Mouse (Mus musculus): ENCODE data around the gene Pacs2. TPM values are rescaled to one million over a fixed set of nuclear protein-coding genes. Genes with fewer than 3 reads are reported as not detected.
A peak's percentile ranks its signal among the peaks of the same experiment; 100 is the strongest.

The Pacs2 gene
- polyA plus RNA-seq, 1 experiment: 8.7 TPM

DNA sequence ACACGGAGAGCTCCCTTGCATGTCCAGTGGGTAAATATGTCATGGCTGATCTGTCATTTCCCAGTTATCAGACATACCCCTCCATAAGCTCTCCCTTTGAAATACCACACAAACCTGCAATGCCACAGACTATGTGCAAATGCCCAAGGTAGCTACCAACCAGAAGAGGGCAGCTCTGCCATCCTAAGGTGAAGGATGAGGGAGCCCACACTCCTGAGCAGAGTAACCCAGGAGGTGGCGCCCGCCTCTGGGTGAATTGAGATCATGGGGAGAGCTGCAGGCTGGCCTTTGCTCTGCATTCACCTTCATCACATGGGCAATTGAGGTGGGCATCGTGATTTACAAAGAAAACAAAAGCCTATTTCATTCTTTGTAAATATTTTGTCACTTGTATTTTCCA is 9.3 kb upstream of the Pacs2 start:
- Histone ChIP-seq H3K27me3 (replicated peaks) (peaks cover 60% of the 10 kb centered on the region), H3K9me3 (no peaks in the 10 kb centered on the region), H3K4me3 (replicated peaks) (no peak overlapping the region), H3K4me1 (peaks cover 15% of the 10 kb centered on the region), H3K36me3 (replicated peaks; ENCODE audit: low read length) (no peaks in the 10 kb centered on the region)
- TF ChIP-seq GATA1 (IDR thresholded peaks at IDR 0.05; ENCODE audit: borderline replicate concordance, low read length): no peak
- TF ChIP-seq FLI1 (IDR thresholded peaks at IDR 0.05; ENCODE audit: low read length): no peak

DNA sequence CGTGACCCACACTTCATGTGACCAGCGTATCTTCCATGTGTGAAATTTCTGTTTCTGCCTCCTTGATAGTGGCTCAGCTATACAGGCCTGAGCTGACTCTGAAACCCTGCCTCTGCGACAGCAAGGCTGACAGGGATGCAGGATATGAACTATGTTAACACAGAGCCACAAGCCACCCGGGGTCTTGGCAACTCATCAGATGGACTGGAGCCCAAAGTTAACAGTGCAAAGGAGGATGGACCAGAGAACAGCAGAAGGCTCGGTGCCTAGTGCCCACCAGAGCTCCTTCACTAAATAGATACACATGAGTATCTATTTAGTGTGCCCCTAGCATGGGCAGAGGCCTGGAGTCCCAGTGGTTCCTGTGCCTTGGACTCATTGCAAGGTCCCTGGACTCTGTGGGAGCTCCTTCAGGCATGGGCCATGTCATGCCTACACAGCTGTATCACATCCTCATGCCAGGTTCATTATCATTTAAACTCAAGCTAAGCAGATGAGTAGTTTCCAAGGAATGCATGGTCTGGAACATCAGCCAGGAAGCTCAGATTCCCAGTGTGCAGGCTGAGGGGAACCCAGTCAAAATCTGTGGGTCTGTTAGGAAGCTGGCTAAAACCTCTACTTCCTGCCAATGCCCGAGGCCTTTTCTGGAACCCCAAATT is 2.5 kb upstream of the Pacs2 start:
- H3K9me3 ChIP-seq: no peaks in the 10 kb centered on the region
- no peaks in the 10 kb centered on the region for H3K36me3 ChIP-seq (replicated peaks; ENCODE audit: low read length)
- peak overlapping the region; percentile 14 for H3K4me3 ChIP-seq (replicated peaks)
- no peak for TF ChIP-seq GATA1 (IDR thresholded peaks at IDR 0.05; ENCODE audit: borderline replicate concordance, low read length)
- no peak for TF ChIP-seq FLI1 (IDR thresholded peaks at IDR 0.05; ENCODE audit: low read length)
- peaks cover 53% of the 10 kb centered on the region for H3K27me3 ChIP-seq (replicated peaks)
- peaks cover 50% of the 10 kb centered on the region for H3K4me1 ChIP-seq

DNA sequence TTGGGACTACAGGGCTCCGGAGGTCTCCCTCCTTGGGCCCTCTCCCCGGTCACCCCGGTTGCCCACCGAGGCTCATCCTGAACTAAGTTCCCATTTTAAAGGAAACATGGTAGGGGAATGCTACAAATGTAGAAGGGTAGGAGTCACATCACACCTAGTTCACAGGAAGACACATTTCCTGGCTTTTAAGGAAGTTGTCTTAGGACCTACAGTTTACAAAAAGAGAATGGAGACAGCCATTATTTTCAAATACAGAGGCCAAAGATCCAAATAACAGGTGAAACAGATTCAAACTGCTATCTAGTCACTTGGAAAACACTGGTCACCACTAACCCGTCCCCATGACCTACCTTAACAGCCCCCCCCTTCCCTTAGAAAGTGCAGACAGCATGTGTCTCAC is 1.9 kb upstream of the Pacs2 start:
- Histone ChIP-seq H3K4me3 (replicated peaks) (peak overlapping the region; percentile 8), H3K27me3 (replicated peaks) (peaks cover 52% of the 10 kb centered on the region), H3K36me3 (replicated peaks; ENCODE audit: low read length) (no peaks in the 10 kb centered on the region), H3K4me1 (peaks cover 56% of the 10 kb centered on the region), H3K9me3 (no peaks in the 10 kb centered on the region)
- TF ChIP-seq FLI1 (IDR thresholded peaks at IDR 0.05; ENCODE audit: low read length): no peak
- TF ChIP-seq GATA1 (IDR thresholded peaks at IDR 0.05; ENCODE audit: borderline replicate concordance, low read length): no peak

DNA sequence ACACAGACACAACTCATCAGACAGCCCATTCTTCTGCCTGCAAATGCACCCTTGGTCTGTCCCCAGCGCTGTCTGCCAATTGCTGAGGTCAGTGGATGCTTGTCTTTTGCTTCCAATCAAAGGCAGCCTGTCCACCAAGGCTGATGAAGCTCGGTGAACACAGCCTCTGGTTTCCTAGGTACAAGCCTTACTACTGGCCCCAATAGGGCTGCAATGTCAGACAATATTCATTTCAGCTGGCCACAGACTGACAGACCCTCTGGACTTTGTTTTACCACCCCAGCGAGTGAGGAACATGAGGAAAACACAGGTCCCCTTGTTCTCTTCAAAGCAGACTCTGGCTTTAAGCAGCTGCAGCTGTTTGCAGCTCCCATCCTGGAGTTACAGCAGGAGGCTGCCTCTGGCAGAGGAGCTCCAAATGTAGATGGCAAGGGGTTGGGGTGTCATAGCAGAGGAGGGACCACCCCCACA is 1.3 kb upstream of the Pacs2 start:
- no peaks in the 10 kb centered on the region for H3K9me3 ChIP-seq
- H3K4me3 ChIP-seq (replicated peaks): peak overlapping the region; percentile 100
- TF ChIP-seq FLI1 (IDR thresholded peaks at IDR 0.05; ENCODE audit: low read length): no peak
- TF ChIP-seq GATA1 (IDR thresholded peaks at IDR 0.05; ENCODE audit: borderline replicate concordance, low read length): no peak
- H3K36me3 ChIP-seq (replicated peaks; ENCODE audit: low read length): no peaks in the 10 kb centered on the region
- H3K4me1 ChIP-seq: peaks cover 60% of the 10 kb centered on the region
- H3K27me3 ChIP-seq (replicated peaks): peaks cover 48% of the 10 kb centered on the region

DNA sequence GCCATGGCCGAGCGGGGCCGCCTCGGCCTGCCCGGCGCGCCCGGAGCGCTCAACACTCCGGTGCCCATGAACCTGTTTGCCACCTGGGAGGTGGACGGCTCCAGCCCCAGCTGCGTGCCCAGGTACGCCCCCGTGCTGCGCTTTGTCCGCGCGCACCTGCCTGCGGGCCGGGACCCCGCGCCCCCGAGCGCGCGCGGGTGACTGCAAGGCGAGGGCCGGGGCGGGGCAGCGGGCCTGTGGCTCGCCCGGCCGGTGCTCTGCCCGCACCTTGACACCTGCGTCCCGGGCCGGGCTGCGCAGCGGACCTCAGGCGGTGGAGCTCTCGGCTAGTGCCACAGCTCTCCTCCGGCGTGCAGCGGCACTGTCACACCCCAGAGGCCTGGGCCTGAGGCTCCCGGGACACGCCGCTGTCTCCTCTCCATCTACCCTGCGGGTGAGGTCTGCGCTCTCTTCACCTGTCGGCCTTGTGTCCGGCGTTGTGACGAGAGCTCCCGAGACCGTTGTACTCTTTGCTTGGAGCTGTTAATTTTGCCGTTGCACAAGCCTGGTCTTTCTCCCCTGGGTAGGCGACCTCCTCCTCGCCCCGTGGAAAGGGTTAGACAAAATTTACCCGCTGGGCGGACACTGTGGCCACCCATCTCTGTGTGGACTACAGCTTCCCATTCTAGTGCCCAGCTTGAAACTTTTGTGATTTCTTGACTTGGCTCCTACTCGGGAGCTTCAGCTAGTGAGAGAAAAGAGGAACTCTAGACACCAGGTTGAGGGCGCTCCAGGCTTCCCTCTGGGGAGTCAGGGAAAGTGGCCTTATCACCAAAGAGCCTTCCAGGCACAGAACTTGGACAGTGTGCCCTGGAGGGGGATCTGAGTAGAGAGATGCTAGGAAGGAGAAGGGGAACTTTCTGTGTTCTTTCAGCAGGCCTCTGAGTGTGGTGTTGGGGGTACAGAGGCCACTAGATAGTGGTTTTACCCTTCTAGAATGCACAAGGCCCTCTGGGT is 551 bp downstream of the Pacs2 start:
- Histone ChIP-seq H3K27me3 (replicated peaks) (peaks cover 33% of the 10 kb centered on the region), H3K36me3 (replicated peaks; ENCODE audit: low read length) (no peaks in the 10 kb centered on the region), H3K4me1 (peaks cover 60% of the 10 kb centered on the region), H3K4me3 (replicated peaks) (peak overlapping the region; percentile 100), H3K9me3 (no peaks in the 10 kb centered on the region)
- TF ChIP-seq FLI1 (IDR thresholded peaks at IDR 0.05; ENCODE audit: low read length): no peak

DNA sequence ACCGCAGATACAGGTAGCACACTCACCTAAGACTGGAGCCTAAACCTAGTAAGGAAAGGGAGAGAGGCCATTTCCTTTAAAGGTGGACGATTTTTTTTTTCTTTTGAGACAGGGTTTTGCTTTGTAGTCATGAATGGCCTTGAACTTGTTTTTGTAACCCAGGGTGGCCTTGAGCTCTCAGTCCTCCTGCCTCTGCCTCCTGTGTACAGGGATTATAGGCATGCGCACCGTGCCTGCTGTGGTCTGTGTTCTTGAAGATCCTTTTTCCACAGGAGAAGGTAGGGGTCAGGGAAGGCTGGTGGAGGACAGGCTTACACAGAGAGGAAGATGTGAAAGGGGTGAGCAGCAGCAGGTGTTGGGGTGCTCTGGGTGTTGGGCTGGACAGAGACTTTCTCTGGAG is 1.6 kb downstream of the Pacs2 start:
- TF ChIP-seq GATA1 (IDR thresholded peaks at IDR 0.05; ENCODE audit: borderline replicate concordance, low read length) (no peak), FLI1 (IDR thresholded peaks at IDR 0.05; ENCODE audit: low read length) (no peak)

DNA sequence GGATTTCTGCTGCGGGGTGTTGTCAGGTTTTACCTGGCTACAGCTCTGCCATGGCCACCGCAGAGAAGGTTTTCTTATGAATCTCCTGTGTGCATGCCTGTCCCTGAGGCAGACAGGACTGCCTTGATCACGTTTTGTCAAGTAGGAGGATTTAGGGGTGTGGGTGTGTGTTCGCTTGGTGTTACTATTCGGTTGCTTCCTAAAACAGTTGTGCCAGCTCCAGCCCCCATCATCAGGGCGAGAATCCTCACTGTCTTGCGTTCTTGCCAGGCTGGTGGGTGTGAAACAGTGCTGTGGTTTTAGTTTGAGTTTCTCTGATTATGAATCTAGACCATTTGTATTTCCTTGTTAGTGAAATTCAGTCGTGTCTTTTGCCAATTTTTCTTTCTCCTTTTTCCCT is 2.7 kb downstream of the Pacs2 start:
- TF ChIP-seq FLI1 (IDR thresholded peaks at IDR 0.05; ENCODE audit: low read length) (no peak), GATA1 (IDR thresholded peaks at IDR 0.05; ENCODE audit: borderline replicate concordance, low read length) (no peak)
- Histone ChIP-seq H3K4me1 (peaks cover 53% of the 10 kb centered on the region), H3K4me3 (replicated peaks) (no peak overlapping the region), H3K9me3 (no peaks in the 10 kb centered on the region), H3K27me3 (replicated peaks) (peaks cover 27% of the 10 kb centered on the region), H3K36me3 (replicated peaks; ENCODE audit: low read length) (no peaks in the 10 kb centered on the region)

More for the DNA sequence above, 1.6 kb downstream of the Pacs2 start:
- H3K4me3 ChIP-seq (replicated peaks): peak overlapping the region; percentile 48
- no peaks in the 10 kb centered on the region for H3K36me3 ChIP-seq (replicated peaks; ENCODE audit: low read length)
- H3K9me3 ChIP-seq: no peaks in the 10 kb centered on the region
- H3K4me1 ChIP-seq: peaks cover 60% of the 10 kb centered on the region
- peaks cover 33% of the 10 kb centered on the region for H3K27me3 ChIP-seq (replicated peaks)

DNA sequence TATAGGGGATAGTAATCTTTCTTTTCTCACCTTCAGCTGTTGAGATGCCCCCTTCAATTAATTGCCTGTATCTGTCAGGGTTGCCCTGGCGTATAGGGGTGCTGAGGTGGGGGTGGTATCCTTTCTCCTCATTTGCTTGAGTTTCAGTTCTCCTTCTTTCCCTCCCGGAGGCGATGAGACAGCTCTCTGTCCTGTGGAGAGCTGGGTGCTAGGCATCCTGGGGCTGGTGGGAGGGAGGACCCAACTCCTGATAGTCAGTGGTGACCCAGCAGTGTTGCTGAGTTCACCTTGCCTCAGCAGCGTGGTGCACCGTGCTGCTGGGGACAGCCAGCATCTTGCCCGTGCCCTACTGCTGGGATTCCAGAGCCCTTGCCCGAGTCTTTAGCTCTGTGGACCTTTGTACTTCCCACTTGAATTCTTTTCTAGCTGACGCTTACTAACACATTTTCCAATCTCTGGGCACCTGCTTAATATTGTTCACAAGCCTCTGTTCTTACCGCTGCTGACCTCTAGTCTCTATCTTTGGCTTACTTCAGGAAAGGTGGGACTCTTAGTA is 3.2 kb downstream of the Pacs2 start:
- peaks cover 47% of the 10 kb centered on the region for H3K4me1 ChIP-seq
- TF ChIP-seq GATA1 (IDR thresholded peaks at IDR 0.05; ENCODE audit: borderline replicate concordance, low read length) (no peak), FLI1 (IDR thresholded peaks at IDR 0.05; ENCODE audit: low read length) (no peak)
- peaks cover 27% of the 10 kb centered on the region for H3K27me3 ChIP-seq (replicated peaks)
- H3K9me3 ChIP-seq: no peaks in the 10 kb centered on the region
- H3K36me3 ChIP-seq (replicated peaks; ENCODE audit: low read length): no peaks in the 10 kb centered on the region
- peak overlapping the region; percentile 77 for H3K4me3 ChIP-seq (replicated peaks)

DNA sequence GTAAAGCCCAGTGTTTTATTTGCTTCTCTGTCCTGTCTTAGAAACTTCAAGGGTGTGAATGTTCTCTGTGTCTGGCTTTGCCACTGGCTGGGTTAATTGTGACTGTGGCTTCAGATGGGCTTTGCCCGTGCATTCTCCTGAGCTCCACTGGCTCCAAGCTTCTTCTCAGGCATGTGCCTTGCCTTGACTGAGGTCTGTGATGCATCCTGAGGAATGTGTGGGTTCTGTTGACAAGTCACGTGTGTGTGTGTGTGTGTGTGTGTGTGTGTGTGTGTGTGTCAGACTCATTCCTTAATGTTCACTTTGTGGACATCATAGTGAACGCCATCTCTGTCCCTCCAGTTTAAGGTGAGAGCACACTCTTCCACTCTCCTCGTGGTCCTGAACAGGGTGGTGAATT is 4.5 kb downstream of the Pacs2 start:
- TF ChIP-seq FLI1 (IDR thresholded peaks at IDR 0.05; ENCODE audit: low read length): no peak
- no peak for TF ChIP-seq GATA1 (IDR thresholded peaks at IDR 0.05; ENCODE audit: borderline replicate concordance, low read length)
- peaks cover under 1% of the 10 kb centered on the region for H3K36me3 ChIP-seq (replicated peaks; ENCODE audit: low read length)
- no peaks in the 10 kb centered on the region for H3K9me3 ChIP-seq
- H3K4me1 ChIP-seq: peaks cover 46% of the 10 kb centered on the region
- no peak overlapping the region for H3K4me3 ChIP-seq (replicated peaks)
- H3K27me3 ChIP-seq (replicated peaks): peaks cover 26% of the 10 kb centered on the region
